ENCODE assay signal across 27 mouse cellular contexts in the genomic region with DNA sequence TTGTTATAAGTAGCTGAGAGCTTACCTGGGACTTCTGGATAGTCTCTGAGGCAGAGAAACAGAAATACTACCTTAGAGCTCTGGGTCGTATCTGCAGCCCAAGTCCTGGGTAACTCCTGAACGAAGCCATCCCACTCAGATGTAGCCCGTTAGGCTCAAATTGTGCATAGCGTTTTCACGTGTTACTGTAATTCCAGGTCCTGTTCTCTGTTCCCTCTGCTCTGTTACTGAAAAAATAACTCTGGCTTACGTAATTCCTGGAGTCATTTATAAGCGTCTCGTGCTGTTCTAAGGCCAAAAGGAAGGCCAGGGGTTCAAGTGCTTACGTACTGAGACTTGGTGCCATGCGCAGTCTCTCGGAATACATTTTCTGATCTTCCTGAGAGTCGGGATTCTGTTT. TPM values are rescaled to one million over a fixed set of nuclear protein-coding genes. Genes with fewer than 3 reads are reported as not detected.
"Had no signal": no experiment of that assay in that cellular context is flagged by ENCODE, and none has a peak within 500 bp of the region (broad histone marks: within the 10 kb centered on the region; RNA-seq: fewer than 3 reads in every experiment).

No protein-coding gene starts in this region.

- H3K4me2 ChIP-seq: heart, embryonic 11.5 days; heart, embryonic 13.5 days; heart, embryonic 15.5 days; hindbrain, embryonic 12.5 days; hindbrain, embryonic 14.5 days; intestine, embryonic 15.5 days; kidney, embryonic 15.5 days; limb, embryonic 13.5 days; liver, embryonic 11.5 days; liver, embryonic 13.5 days; liver, embryonic 15.5 days had no signal

- H3K9me3 ChIP-seq: heart, embryonic 13.5 days; heart, embryonic 15.5 days; hindbrain, embryonic 12.5 days; intestine, embryonic 15.5 days; kidney, embryonic 15.5 days; limb, embryonic 13.5 days; liver, embryonic 13.5 days; liver, embryonic 15.5 days had no signal

- H3K27me3 ChIP-seq: heart, embryonic 13.5 days; heart, embryonic 15.5 days; hindbrain, embryonic 12.5 days; intestine, embryonic 15.5 days; kidney, embryonic 15.5 days; limb, embryonic 13.5 days; liver, embryonic 13.5 days; liver, embryonic 15.5 days had no signal

- H3K9ac ChIP-seq: forebrain, postnatal 0 days; heart, embryonic 13.5 days; heart, embryonic 15.5 days; hindbrain, embryonic 12.5 days; hindbrain, embryonic 14.5 days; intestine, embryonic 15.5 days; kidney, embryonic 15.5 days; limb, embryonic 13.5 days; liver, embryonic 13.5 days; liver, embryonic 15.5 days; liver, postnatal 0 days had no signal

- H3K36me3 ChIP-seq: heart, embryonic 15.5 days; hindbrain, embryonic 12.5 days; intestine, embryonic 15.5 days; kidney, embryonic 15.5 days; limb, embryonic 13.5 days; liver, embryonic 15.5 days had no signal

- H3K4me3 ChIP-seq: heart, embryonic 13.5 days; heart, embryonic 15.5 days; hindbrain, embryonic 12.5 days; intestine, embryonic 15.5 days; kidney, embryonic 15.5 days; layer of hippocampus, adult 2 months; left cerebral cortex, adult 2 months; limb, embryonic 13.5 days; liver, embryonic 13.5 days; liver, embryonic 15.5 days had no signal

- ATAC-seq: forebrain, postnatal 0 days; hindbrain, embryonic 16.5 days; inflammation-experienced regulatory T-cells, adult 6 months; intestine, embryonic 15.5 days; intestine, postnatal 0 days; liver, postnatal 0 days had no signal

- H3K27ac ChIP-seq: heart, embryonic 13.5 days; heart, embryonic 15.5 days; hindbrain, embryonic 12.5 days; hindbrain, embryonic 14.5 days; intestine, embryonic 15.5 days; layer of hippocampus, adult 2 months; left cerebral cortex, adult 2 months; liver, embryonic 13.5 days; liver, embryonic 15.5 days had no signal

- DNase-seq: forebrain, postnatal 0 days; gastrocnemius, postnatal 14 days; gastrocnemius, postnatal 36 days; heart, adult 18-20 months; heart, postnatal 14 days; heart, postnatal 36 days; kidney, adult 18-20 months; liver; liver, embryonic 13.5 days; liver, postnatal 0 days had no signal

- H3K4me1 ChIP-seq: heart, embryonic 13.5 days; heart, embryonic 15.5 days; hindbrain, embryonic 12.5 days; intestine, embryonic 15.5 days; liver, embryonic 13.5 days; liver, embryonic 15.5 days had no signal

RNA-seq across cellular contexts. Expression of gene Ccdc146, which starts 43.6 kb away (rescaled TPM):
- total RNA-seq: hematopoietic stem cell, adult 5-6 weeks had no signal
- polyA plus RNA-seq: kidney, embryonic 15.5 days; limb, embryonic 11.5 days; limb, embryonic 13.5 days; liver, embryonic 11.5 days; liver, embryonic 13.5 days; liver, embryonic 15.5 days had no signal
